Mouse (Mus musculus): ENCODE data around the gene Txndc5.

Txndc5 gene

GRCm38 (mm10) chr13:38526116-38526515 lies 2.5 kb downstream of the Txndc5 start:
- DNase-seq (ENCODE audit: low spot score): no peak

GRCm38 (mm10) chr13:38525261-38525660 lies 3.4 kb downstream of the Txndc5 start:
- DNase-seq (ENCODE audit: low spot score): no peak

- DNase-seq (ENCODE audit: low spot score): no peak
Measured at GRCm38 (mm10) chr13:38523231-38523630, 5.4 kb downstream of the Txndc5 start.

GRCm38 (mm10) chr13:38522056-38522654 lies 6.5 kb downstream of the Txndc5 start:
- no peak for DNase-seq (ENCODE audit: low spot score)

GRCm38 (mm10) chr13:38520299-38520698 lies 8.3 kb downstream of the Txndc5 start:
- DNase-seq (ENCODE audit: low spot score): no peak

GRCm38 (mm10) chr13:38516582-38516981 lies 12.0 kb downstream of the Txndc5 start:
- no peak for DNase-seq (ENCODE audit: low spot score)

GRCm38 (mm10) chr13:38515845-38516244 lies 12.8 kb downstream of the Txndc5 start:
- no peak for DNase-seq (ENCODE audit: low spot score)

GRCm38 (mm10) chr13:38515431-38515830 lies 13.2 kb downstream of the Txndc5 start:
- DNase-seq (ENCODE audit: low spot score): no peak

- DNase-seq (ENCODE audit: low spot score): no peak
Measured at GRCm38 (mm10) chr13:38513921-38514320, 14.7 kb downstream of the Txndc5 start.

- no peak for DNase-seq (ENCODE audit: low spot score)
Measured at GRCm38 (mm10) chr13:38511979-38512378, 16.6 kb downstream of the Txndc5 start.

GRCm38 (mm10) chr13:38509681-38510341 lies 18.8 kb downstream of the Txndc5 start:
- no peak for DNase-seq (ENCODE audit: low spot score)

- DNase-seq (ENCODE audit: low spot score): no peak
Measured at GRCm38 (mm10) chr13:38506936-38507335, 21.7 kb downstream of the Txndc5 start.

GRCm38 (mm10) chr13:38506320-38506719 lies 22.3 kb downstream of the Txndc5 start:
- DNase-seq (ENCODE audit: low spot score): no peak

GRCm38 (mm10) chr13:38503137-38503849 lies 25.3 kb downstream of the Txndc5 start:
- no peak for DNase-seq (ENCODE audit: low spot score)

GRCm38 (mm10) chr13:38501314-38501713 lies 27.3 kb downstream of the Txndc5 start:
- no peak for DNase-seq (ENCODE audit: low spot score)

GRCm38 (mm10) chr13:38496715-38497114 lies 31.9 kb downstream of the Txndc5 start:
- DNase-seq (ENCODE audit: low spot score): no peak

- DNase-seq (ENCODE audit: low spot score): no peak
Measured at GRCm38 (mm10) chr13:38486767-38487166, 41.9 kb downstream of the Txndc5 start.

- DNase-seq (ENCODE audit: low spot score): no peak
Measured at GRCm38 (mm10) chr13:38484701-38485100, 43.9 kb downstream of the Txndc5 start.

GRCm38 (mm10) chr13:38481021-38481420 lies 47.6 kb downstream of the Txndc5 start:
- no peak for DNase-seq (ENCODE audit: low spot score)

GRCm38 (mm10) chr13:38476936-38477335 lies 51.7 kb downstream of the Txndc5 start:
- no peak for DNase-seq (ENCODE audit: low spot score)

GRCm38 (mm10) chr13:38473497-38473896 lies 55.1 kb downstream of the Txndc5 start:
- no peak for DNase-seq (ENCODE audit: low spot score)

- no peak for DNase-seq (ENCODE audit: low spot score)
Measured at GRCm38 (mm10) chr13:38472636-38473035, 56.0 kb downstream of the Txndc5 start.

- no peak for DNase-seq (ENCODE audit: low spot score)
Measured at GRCm38 (mm10) chr13:38470882-38471281, 57.7 kb downstream of the Txndc5 start.
